Mouse (Mus musculus) embryonic fibroblast, embryonic 13.5 days (primary cell): Measurements from ENCODE around the gene Nanos3. TPM values are rescaled to one million over a fixed set of nuclear protein-coding genes. Genes with fewer than 3 reads are reported as not detected.
A peak's percentile ranks its signal among the peaks of the same experiment; 100 is the strongest.

Experiments used
- H3K27ac ChIP-seq: 2 replicates; pipeline ENCODE4 v1.5.1; 2012; ENCODE audit warnings: low read length, control low read depth, inconsistent platforms; ENCODE audit not compliant: insufficient read depth
- H3K4me1 ChIP-seq: 2 replicates; pipeline ENCODE4 v1.6.1; 2011; ENCODE audit warnings: low read length; ENCODE audit not compliant: control insufficient read depth, insufficient read depth
- H3K4me3 ChIP-seq: 2 replicates; pipeline ENCODE4 v1.5.1; 2011; ENCODE audit warnings: mild to moderate bottlenecking, control low read depth, low read length; ENCODE audit not compliant: insufficient read depth
- CTCF ChIP-seq: IDR thresholded peaks from 2 replicates; pipeline ENCODE4 v1.5.1; 2011; ENCODE audit warnings: mild to moderate bottlenecking, control low read depth, low read length, moderate library complexity, borderline replicate concordance; ENCODE audit not compliant: insufficient read depth
- POLR2A ChIP-seq: IDR thresholded peaks from 2 replicates; pipeline ENCODE4 v1.6.1; 2011; ENCODE audit warnings: low read depth, mild to moderate bottlenecking, control low read depth, low read length, moderate library complexity
- polyA plus RNA-seq: library from polyadenylated mRNA; stranded (reverse); fragments of >200 nt; gene quantifications from 2 replicates; pipeline ENCODE4 v1.2.4, GENCODE M21; 2011; ENCODE audit warnings: low read depth; ENCODE audit not compliant: missing spikeins, insufficient read length

Gene Nanos3
- polyA plus RNA-seq, 1 experiment = not detected

DNA sequence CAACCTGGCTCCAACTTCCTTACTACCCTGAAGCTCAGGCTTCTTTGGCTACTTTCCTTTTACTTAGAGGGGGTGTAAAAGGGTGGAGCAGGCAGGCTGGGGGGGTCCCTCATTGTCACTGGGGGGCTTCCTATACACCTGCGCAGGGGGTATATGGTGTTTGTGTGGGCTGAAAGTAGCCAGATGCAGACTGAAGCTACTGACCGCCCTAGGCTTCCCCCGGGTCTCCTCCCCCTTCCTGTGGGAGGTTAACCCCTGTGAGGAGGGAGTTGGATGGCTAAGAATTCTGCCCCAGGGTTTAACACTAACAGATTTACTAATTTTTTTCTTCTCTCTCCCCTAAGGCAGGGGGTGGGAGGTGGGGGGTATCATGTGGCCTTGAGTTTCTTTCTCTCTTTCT lies 8.5 kb downstream of the Nanos3 start:
- no peak for TF ChIP-seq POLR2A
- no peak for TF ChIP-seq CTCF
- 0 out of 2 replicates have a peak, but pooled peaks cover 2% of the 10 kb centered on the region for H3K4me1 ChIP-seq
- H3K27ac ChIP-seq = no peak overlapping the region
- H3K4me3 ChIP-seq = no peak overlapping the region

DNA sequence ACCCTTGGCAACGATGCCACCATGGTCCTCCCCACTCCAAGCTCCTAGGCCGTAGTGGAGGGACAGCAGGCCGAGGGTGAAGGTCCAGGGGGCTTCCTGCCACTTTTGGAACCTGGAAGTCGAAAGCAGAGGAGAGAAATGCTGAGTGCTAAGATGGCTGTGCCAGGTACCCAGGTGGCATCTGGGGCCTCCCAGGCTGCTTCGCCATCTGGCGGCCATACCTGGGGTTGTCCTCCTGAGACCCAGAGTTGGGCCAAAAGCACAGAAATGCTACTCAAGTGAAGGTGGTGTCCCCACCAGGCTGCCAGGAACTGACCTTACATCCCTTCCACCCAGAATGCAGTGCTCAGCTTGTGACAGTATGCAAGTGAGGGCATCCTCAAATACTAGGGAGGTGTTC lies 11.2 kb downstream of the Nanos3 start:
- H3K27ac ChIP-seq = no peak overlapping the region
- no peak overlapping the region for H3K4me3 ChIP-seq
- no peaks in the 10 kb centered on the region for H3K4me1 ChIP-seq
- TF ChIP-seq POLR2A (no peak), CTCF (0 out of 2 replicates have a peak, but pooled peaks have one; percentile 11)

DNA sequence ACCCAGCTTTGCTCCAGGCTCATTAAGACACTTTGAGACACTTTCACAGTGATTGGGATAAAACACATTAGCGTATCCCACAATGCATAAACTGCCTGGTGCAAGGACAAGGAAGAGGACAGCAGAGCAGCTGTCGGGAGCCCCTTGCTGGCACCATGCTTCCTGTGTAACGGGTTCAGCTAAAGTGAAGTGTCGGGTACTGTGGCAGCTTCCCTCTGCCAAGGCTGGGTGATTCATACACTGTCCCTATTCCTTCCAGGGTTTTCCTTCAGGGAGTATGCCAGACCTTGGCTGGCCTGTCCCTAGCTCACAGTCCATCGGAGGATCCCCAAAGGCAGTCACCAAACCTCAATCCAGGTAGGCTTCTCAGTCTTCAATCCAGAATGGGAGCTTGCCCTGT lies 14.9 kb downstream of the Nanos3 start:
- Histone ChIP-seq H3K27ac (no peak overlapping the region), H3K4me1 (no peaks in the 10 kb centered on the region), H3K4me3 (no peak overlapping the region)
- no peak for TF ChIP-seq CTCF
- no peak for TF ChIP-seq POLR2A

DNA sequence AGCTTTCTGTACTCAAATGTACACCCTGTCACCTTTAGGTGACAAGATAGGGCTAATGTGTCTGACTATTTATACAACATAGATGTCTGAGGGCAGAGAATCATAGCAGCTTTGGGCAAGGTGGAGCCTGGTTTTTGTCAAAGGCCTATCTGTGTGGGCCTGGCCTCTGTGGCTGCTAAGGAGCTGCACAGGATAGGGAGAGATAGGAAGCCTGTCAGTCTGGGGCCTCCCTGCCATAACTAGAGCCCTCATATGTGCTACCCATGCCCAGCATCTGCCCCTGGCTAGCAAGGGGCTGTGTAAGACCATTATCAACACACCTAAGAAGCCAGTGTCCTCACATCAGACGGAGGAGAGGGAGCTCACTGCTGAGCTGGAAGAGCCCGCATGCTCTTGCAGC lies 17.3 kb downstream of the Nanos3 start:
- no peak overlapping the region for H3K27ac ChIP-seq
- no peak overlapping the region for H3K4me3 ChIP-seq
- peaks cover 4% of the 10 kb centered on the region; the same call in 1 of the 2 replicates for H3K4me1 ChIP-seq
- TF ChIP-seq CTCF = no peak
- TF ChIP-seq POLR2A = no peak

DNA sequence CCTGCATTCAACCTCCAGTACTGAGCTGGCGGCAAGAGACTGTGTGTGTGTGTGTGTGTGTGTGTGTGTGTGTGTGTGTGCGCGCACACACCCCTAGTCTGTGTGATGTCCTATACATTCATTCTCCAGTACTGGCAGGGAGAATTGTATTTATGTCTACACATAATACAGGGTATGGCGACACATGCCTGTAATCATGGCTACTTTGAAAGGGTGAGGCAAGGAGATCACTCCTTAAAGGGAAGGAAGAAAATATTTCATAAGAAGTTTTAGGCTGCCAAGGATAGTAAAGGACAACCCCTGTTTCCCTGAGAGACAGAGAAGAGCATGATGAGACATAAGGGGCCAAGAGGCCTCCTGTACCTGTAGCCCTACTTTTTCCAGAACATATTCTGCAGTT lies 27.4 kb downstream of the Nanos3 start:
- Histone ChIP-seq H3K4me1 (no peaks in the 10 kb centered on the region), H3K4me3 (no peak overlapping the region)
- TF ChIP-seq POLR2A (no peak), CTCF (no peak)

DNA sequence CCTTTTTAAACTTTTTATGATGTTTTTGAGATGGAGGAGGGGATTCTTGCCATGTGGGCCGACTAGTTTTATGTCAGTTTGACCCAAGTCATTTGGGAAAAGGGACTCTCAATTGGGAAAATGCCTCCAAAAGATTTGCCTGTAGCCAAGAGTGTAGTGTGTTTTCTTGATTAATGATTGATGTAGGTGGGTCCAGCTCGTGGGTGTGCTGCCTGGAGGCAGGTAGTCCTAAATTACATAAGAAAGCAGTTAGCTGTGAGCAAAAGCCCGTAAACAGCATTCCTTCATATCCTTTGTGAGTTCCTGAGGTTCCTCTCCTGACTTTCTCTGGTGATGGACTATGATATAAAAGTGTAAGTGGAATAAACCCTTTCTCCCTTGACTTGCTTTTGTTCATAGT lies 35.8 kb downstream of the Nanos3 start:
- TF ChIP-seq POLR2A (no peak), CTCF (no peak)
- Histone ChIP-seq H3K4me1 (no peaks in the 10 kb centered on the region), H3K4me3 (no peak overlapping the region), H3K27ac (no peak overlapping the region)

More for the DNA sequence above, 27.4 kb downstream of the Nanos3 start:
- H3K27ac ChIP-seq = no peak overlapping the region

DNA sequence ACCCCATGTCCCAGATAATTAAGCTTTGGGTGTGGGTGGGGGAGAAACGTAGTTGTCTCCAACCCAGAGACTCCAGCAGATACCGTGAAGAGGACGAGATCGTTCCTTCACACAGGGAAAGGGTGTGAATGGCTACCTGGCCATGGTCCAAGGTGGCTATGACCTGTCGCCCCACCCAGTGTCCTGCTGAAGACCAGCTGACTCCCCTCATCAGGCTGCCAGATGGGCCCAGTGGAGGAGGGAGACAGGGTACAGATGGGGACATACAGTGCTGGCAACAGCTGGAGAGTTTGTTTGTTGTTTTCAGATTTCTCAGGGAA lies 36.5 kb downstream of the Nanos3 start:
- H3K27ac ChIP-seq = no peak overlapping the region
- TF ChIP-seq POLR2A (no peak), CTCF (no peak)
- no peaks in the 10 kb centered on the region for H3K4me1 ChIP-seq
- no peak overlapping the region for H3K4me3 ChIP-seq

DNA sequence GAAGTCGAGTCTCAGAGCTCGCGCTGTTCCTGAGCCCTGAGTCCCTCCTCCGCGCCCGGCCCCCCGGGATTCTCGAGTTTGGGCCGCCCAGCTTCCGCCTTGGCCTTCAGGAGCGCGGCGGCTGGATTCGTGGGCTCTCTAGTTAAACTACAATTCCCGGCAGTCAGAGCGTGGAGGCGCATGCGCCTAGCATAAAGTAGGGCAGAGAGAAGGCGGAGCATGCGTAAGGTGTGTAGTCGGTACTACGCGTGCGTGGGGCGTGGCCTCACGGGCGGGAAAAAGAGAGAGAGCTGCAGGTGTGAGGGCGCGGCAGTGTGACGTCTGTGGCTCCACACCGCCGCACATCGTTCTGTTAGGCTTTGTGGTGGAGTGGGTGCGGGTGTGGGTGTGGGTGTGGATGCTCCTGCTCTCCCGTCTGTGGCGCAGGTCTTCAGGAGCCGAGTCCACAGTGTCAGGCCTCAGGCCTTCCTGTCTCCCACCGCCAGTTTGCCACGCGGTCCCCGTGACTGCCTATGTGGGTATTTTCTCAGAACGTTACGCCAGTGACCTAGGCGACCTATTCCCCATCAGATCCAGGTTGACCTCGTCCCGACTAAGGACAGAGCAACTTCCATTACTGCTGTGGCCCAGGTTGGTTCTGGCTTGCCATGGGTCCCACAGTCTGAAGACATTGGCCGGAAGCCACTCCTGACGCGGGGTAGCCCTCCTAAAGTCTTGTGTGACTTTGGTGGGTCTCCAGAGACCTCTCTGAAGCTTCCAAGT lies 37.1 kb downstream of the Nanos3 start, which contains the start of the genes Cc2d1a and 4930432K21Rik:
Gene Cc2d1a (minus strand): TSS at position 168 of the 762 bp plus-strand sequence.
Gene 4930432K21Rik (plus strand): TSS at position 257 of the 762 bp plus-strand sequence.
- Histone ChIP-seq H3K4me1 (no peaks in the 10 kb centered on the region), H3K4me3 (peak within 1 kb of the TSS; percentile 78), H3K27ac (no peak within 1 kb of the TSS)
- TF ChIP-seq POLR2A = peak; percentile 64
- TF ChIP-seq CTCF = no peak

DNA sequence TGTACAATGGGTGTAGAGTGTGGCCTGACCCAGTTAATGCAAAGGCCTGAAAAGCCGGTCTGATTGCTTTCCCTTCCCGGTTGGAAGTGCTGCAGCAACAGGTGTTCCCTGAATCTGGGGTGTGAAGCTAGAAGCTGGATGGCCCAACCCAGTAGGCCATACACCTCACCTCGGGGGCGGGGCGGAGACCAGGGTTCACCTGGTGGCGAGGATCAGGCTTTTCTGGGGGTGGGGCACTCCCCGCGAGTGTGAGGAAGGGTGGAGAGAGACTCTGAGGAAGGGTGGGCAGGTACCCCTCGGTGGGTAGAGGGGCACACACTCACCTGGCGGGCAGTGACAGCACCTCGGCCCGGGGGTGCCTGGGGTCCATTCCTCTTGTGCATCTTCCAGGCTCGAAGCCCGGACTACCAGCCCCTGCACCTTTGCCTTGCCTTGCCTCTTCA lies 37.7 kb downstream of the Nanos3 start:
- Histone ChIP-seq H3K4me1 (no peaks in the 10 kb centered on the region), H3K4me3 (peak overlapping the region; percentile 78), H3K27ac (no peak overlapping the region)
- TF ChIP-seq POLR2A (no peak; the same call in 1 of the 2 replicates), CTCF (no peak)

DNA sequence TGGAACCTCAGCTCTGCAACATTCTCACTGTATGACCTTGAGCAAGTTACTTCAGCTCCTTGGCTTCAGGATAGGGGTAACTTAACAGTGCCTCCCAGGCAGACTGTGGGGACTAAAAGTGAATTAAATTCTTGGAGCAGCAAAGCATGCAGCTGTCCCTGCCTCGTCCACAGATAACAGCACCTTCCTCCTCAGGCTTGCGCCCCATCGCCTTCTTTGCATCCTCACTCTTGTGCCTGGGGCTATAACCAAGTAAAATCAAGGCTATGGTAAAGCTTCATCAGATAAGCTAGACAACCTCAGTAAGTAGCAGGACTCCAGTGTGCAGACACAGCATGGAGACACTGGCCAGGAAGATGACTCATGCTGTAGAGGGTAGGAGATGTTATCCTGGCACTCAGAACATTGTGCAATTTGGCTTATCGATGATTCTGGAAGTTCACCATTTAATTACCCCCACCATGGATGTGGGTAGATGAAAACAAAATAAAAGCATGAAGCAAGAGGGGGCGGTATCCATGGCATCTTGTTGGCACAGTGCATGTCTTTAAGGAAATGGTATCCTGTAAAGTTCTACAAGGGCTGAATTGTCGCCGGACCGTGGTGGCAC lies 40.3 kb downstream of the Nanos3 start:
- H3K4me1 ChIP-seq = no peaks in the 10 kb centered on the region
- no peak overlapping the region for H3K27ac ChIP-seq
- TF ChIP-seq CTCF = no peak
- no peak for TF ChIP-seq POLR2A
- H3K4me3 ChIP-seq = no peak overlapping the region
